Mouse (Mus musculus) kidney, embryonic 15.5 days (tissue): ENCODE measurements around the gene Fchsd2. TPM values are rescaled to one million over a fixed set of nuclear protein-coding genes. Genes with fewer than 3 reads are reported as not detected.

ENCODE experiments used
- ATAC-seq: fragments of 200-750 bp; cut with Nextera tagmentation; replicated peaks from 2 replicates; pipeline ENCODE4 v1.8.0; 2017; ENCODE audit warnings: moderate TSS enrichment; ENCODE audit not compliant: low FRiP score
- H3K27ac ChIP-seq: fragments of 300-500 bp; sonication (generic); 2 replicates; pipeline ENCODE4 v1.5.1; 2015; ENCODE audit warnings: mild to moderate bottlenecking, inconsistent platforms
- H3K27me3 ChIP-seq: fragments of 300-500 bp; sonication (generic); 2 replicates; pipeline ENCODE4 v1.6.1; 2015; ENCODE audit warnings: inconsistent platforms
- H3K36me3 ChIP-seq: fragments of 300-500 bp; sonication (generic); 2 replicates; pipeline ENCODE4 v1.6.1; 2015; ENCODE audit warnings: inconsistent platforms
- H3K4me1 ChIP-seq: fragments of 300-500 bp; sonication (generic); 2 replicates; pipeline ENCODE4 v1.6.1; 2015; ENCODE audit warnings: inconsistent platforms
- H3K4me2 ChIP-seq: fragments of 300-500 bp; sonication (generic); 2 replicates; pipeline ENCODE4 v1.6.1; 2015; ENCODE audit warnings: moderate library complexity, mild to moderate bottlenecking, inconsistent platforms
- H3K4me3 ChIP-seq: fragments of 300-500 bp; sonication (generic); replicated peaks from 2 replicates; pipeline ENCODE4 v1.5.1; 2015; ENCODE audit warnings: mild to moderate bottlenecking, inconsistent platforms
- H3K9ac ChIP-seq: fragments of 300-500 bp; sonication (generic); 2 replicates; pipeline ENCODE4 v1.6.1; 2015; ENCODE audit warnings: mild to moderate bottlenecking, inconsistent platforms
- H3K9me3 ChIP-seq: fragments of 300-500 bp; sonication (generic); replicated peaks from 2 replicates; pipeline ENCODE4 v1.6.1; 2016; ENCODE audit warnings: inconsistent platforms
- WGBS: fragments of 180-500 bp; shearing (Covaris S2); methylation state at CpG from one replicate; pipeline ENCODE4 v1.1.7; 2015; ENCODE audit warnings: mixed read lengths; 5-methylcytosine and 5-hydroxymethylcytosine counted together
- polyA plus RNA-seq: library from polyadenylated mRNA; unstranded; fragments of >200 nt; fragmentation: Nextera tagmentation; extraction: Ambion mirVana; gene quantifications from 2 replicates; pipeline ENCODE4 v1.2.1, GENCODE M21; 2015

Gene Fchsd2
- polyA plus RNA-seq, 1 experiment from 2014 or later: 25.7 TPM

- H3K4me1 ChIP-seq: peaks cover 23% of the 10 kb centered on the region
- H3K4me2 ChIP-seq: no peak overlapping the region
- H3K36me3 ChIP-seq: peaks cover 11% of the 10 kb centered on the region
- no peaks in the 10 kb centered on the region for H3K27me3 ChIP-seq
- H3K9ac ChIP-seq: no peak overlapping the region
- no peak overlapping the region for H3K27ac ChIP-seq
- H3K9me3 ChIP-seq: no peaks in the 10 kb centered on the region
- no peak overlapping the region for H3K4me3 ChIP-seq
- WGBS: 69% methylated on average over 2 of the region's 2 CpGs
- no peak for ATAC-seq
Observed at GRCm38 (mm10) chr7:101106666-101107065, 14.0 kb downstream of the Fchsd2 start.

GRCm38 (mm10) chr7:101107073-101107810, 14.6 kb downstream of the Fchsd2 start:
- peaks cover 13% of the 10 kb centered on the region for H3K36me3 ChIP-seq
- no peaks in the 10 kb centered on the region for H3K27me3 ChIP-seq
- H3K27ac ChIP-seq: peak overlapping the region; percentile 99
- WGBS: 34% methylated on average over 5 of the region's 5 CpGs
- peak overlapping the region; percentile 82 for H3K4me2 ChIP-seq
- H3K4me3 ChIP-seq: peak overlapping the region; percentile 93
- peak overlapping the region; percentile 85 for H3K9ac ChIP-seq
- ATAC-seq: no peak
- H3K9me3 ChIP-seq: no peaks in the 10 kb centered on the region
- peaks cover 23% of the 10 kb centered on the region for H3K4me1 ChIP-seq

- ATAC-seq: peak; percentile 95
- H3K4me2 ChIP-seq: peak overlapping the region; percentile 82
- H3K9me3 ChIP-seq: no peaks in the 10 kb centered on the region
- peak overlapping the region; percentile 85 for H3K9ac ChIP-seq
- WGBS: under 1% methylated on average over 63 of the region's 75 CpGs
- peaks cover 23% of the 10 kb centered on the region for H3K4me1 ChIP-seq
- peak overlapping the region; percentile 99 for H3K27ac ChIP-seq
- peaks cover 15% of the 10 kb centered on the region for H3K36me3 ChIP-seq
- peak overlapping the region; percentile 93 for H3K4me3 ChIP-seq
- no peaks in the 10 kb centered on the region for H3K27me3 ChIP-seq
Observed at GRCm38 (mm10) chr7:101107968-101108652, 15.4 kb downstream of the Fchsd2 start.

GRCm38 (mm10) chr7:101108653-101109005, 16.0 kb downstream of the Fchsd2 start:
- peak overlapping the region; percentile 99 for H3K27ac ChIP-seq

GRCm38 (mm10) chr7:101109006-101109855, 16.6 kb downstream of the Fchsd2 start:
- WGBS: under 1% methylated on average over 47 of the region's 47 CpGs
- H3K4me1 ChIP-seq: peaks cover 23% of the 10 kb centered on the region
- H3K27ac ChIP-seq: peak overlapping the region; percentile 99
- peak; percentile 31 for ATAC-seq
- no peaks in the 10 kb centered on the region for H3K9me3 ChIP-seq
- no peaks in the 10 kb centered on the region for H3K27me3 ChIP-seq
- H3K9ac ChIP-seq: peak overlapping the region; percentile 85
- H3K36me3 ChIP-seq: peaks cover 25% of the 10 kb centered on the region
- peak overlapping the region; percentile 93 for H3K4me3 ChIP-seq
- H3K4me2 ChIP-seq: peak overlapping the region; percentile 82

More at GRCm38 (mm10) chr7:101108653-101109005, 16.0 kb downstream of the Fchsd2 start:
- peak overlapping the region; percentile 93 for H3K4me3 ChIP-seq
- peaks cover 20% of the 10 kb centered on the region for H3K36me3 ChIP-seq
- WGBS: under 1% methylated on average over 21 of the region's 35 CpGs
- ATAC-seq: peak; percentile 90
- peak overlapping the region; percentile 82 for H3K4me2 ChIP-seq
- no peaks in the 10 kb centered on the region for H3K27me3 ChIP-seq
- no peaks in the 10 kb centered on the region for H3K9me3 ChIP-seq
- peak overlapping the region; percentile 85 for H3K9ac ChIP-seq
- peaks cover 23% of the 10 kb centered on the region for H3K4me1 ChIP-seq

- Histone ChIP-seq H3K9me3 (no peaks in the 10 kb centered on the region), H3K36me3 (peaks cover 31% of the 10 kb centered on the region)
- 10% methylated on average over 8 of the region's 8 CpGs for WGBS
Observed at GRCm38 (mm10) chr7:101109856-101110350, 17.2 kb downstream of the Fchsd2 start.

GRCm38 (mm10) chr7:101113410-101113809, 20.7 kb downstream of the Fchsd2 start:
- WGBS: 84% methylated on average over 3 of the region's 3 CpGs
- Histone ChIP-seq H3K27me3 (no peaks in the 10 kb centered on the region), H3K27ac (no peak overlapping the region), H3K4me3 (no peak overlapping the region), H3K4me1 (peaks cover 12% of the 10 kb centered on the region), H3K36me3 (peaks cover 59% of the 10 kb centered on the region), H3K4me2 (no peak overlapping the region), H3K9me3 (no peaks in the 10 kb centered on the region), H3K9ac (no peak overlapping the region)
- no peak for ATAC-seq

More at GRCm38 (mm10) chr7:101109856-101110350, 17.2 kb downstream of the Fchsd2 start:
- Histone ChIP-seq H3K27me3 (no peaks in the 10 kb centered on the region), H3K4me2 (peak overlapping the region; percentile 82), H3K4me3 (peak overlapping the region; percentile 93), H3K4me1 (peaks cover 23% of the 10 kb centered on the region), H3K9ac (peak overlapping the region; percentile 85), H3K27ac (peak overlapping the region; percentile 99)
- no peak for ATAC-seq

GRCm38 (mm10) chr7:101114328-101114727, 21.7 kb downstream of the Fchsd2 start:
- H3K27ac ChIP-seq: no peak overlapping the region
- H3K27me3 ChIP-seq: no peaks in the 10 kb centered on the region
- ATAC-seq: no peak
- no peak overlapping the region for H3K9ac ChIP-seq
- 88% methylated on average over 1 of the region's 1 CpGs for WGBS
- no peak overlapping the region for H3K4me2 ChIP-seq
- H3K4me3 ChIP-seq: no peak overlapping the region
- peaks cover 12% of the 10 kb centered on the region for H3K4me1 ChIP-seq
- peaks cover 63% of the 10 kb centered on the region for H3K36me3 ChIP-seq
- H3K9me3 ChIP-seq: no peaks in the 10 kb centered on the region

- Histone ChIP-seq H3K4me2 (no peak overlapping the region), H3K4me1 (no peaks in the 10 kb centered on the region), H3K36me3 (peaks cover 54% of the 10 kb centered on the region), H3K9me3 (no peaks in the 10 kb centered on the region), H3K27ac (no peak overlapping the region), H3K9ac (no peak overlapping the region), H3K27me3 (no peaks in the 10 kb centered on the region), H3K4me3 (no peak overlapping the region)
- ATAC-seq: no peak
- 73% methylated on average over 7 of the region's 7 CpGs for WGBS
Observed at GRCm38 (mm10) chr7:101119391-101119790, 26.7 kb downstream of the Fchsd2 start.

- Histone ChIP-seq H3K9me3 (no peaks in the 10 kb centered on the region), H3K4me3 (no peak overlapping the region), H3K27ac (no peak overlapping the region), H3K36me3 (peaks cover 22% of the 10 kb centered on the region), H3K9ac (no peak overlapping the region), H3K4me1 (peaks cover 6% of the 10 kb centered on the region; the same call in 1 of the 2 replicates), H3K4me2 (no peak overlapping the region), H3K27me3 (no peaks in the 10 kb centered on the region)
- WGBS: 62% methylated on average over 6 of the region's 6 CpGs
- ATAC-seq: no peak
Observed at GRCm38 (mm10) chr7:101123579-101124347, 31.1 kb downstream of the Fchsd2 start.

GRCm38 (mm10) chr7:101127737-101128136, 35.1 kb downstream of the Fchsd2 start:
- 0 out of 2 replicates have a peak, but pooled peaks cover 3% of the 10 kb centered on the region for H3K36me3 ChIP-seq
- no peak overlapping the region; the same call in 1 of the 2 replicates for H3K27ac ChIP-seq
- H3K4me3 ChIP-seq: no peak overlapping the region
- ATAC-seq: no peak
- H3K9ac ChIP-seq: no peak overlapping the region
- H3K4me1 ChIP-seq: peaks cover 16% of the 10 kb centered on the region
- no peak overlapping the region for H3K4me2 ChIP-seq
- no peaks in the 10 kb centered on the region for H3K9me3 ChIP-seq
- H3K27me3 ChIP-seq: no peaks in the 10 kb centered on the region
- 73% methylated on average over 3 of the region's 3 CpGs for WGBS
